ENCODE assay signal across 18 mouse cellular contexts in the genomic region with DNA sequence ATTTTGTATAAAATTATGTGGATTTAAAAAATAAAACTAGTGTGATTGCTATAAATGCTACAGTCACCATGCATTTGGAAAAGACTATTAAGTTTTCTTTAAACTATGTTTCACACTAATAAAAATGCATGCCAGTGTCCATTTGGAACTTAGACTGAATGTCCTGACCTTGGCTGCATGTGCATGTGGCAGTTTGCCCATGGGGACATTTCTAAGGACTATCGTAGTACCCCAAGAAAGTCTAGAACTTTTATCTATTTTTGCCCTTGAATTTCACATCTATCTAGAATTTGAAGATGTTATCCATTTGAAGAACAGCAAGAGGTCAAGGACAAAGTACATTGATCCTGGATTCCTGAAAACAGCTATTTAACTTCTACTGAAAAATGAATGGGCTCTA.
DNase-seq lines count a peak whose midpoint lies in the region.
"Had no signal": no experiment of that assay in that cellular context is flagged by ENCODE, and none has a peak within 500 bp of the region (broad histone marks: within the 10 kb centered on the region; RNA-seq: fewer than 3 reads in every experiment).

No protein-coding gene starts in this region.

- H3K36me3 ChIP-seq in embryonic facial prominence, embryonic 10.5 days (replicated peaks): no peaks in the 10 kb centered on the region
- H3K36me3 ChIP-seq: embryonic facial prominence, embryonic 13.5 days; forebrain, embryonic 12.5 days; G1E; heart, embryonic 12.5 days; hindbrain, embryonic 15.5 days had no signal

- no peak overlapping the region for H3K4me3 ChIP-seq in embryonic facial prominence, embryonic 10.5 days
- H3K4me3 ChIP-seq: embryonic facial prominence, embryonic 13.5 days; forebrain, embryonic 12.5 days; heart, embryonic 12.5 days; hindbrain, embryonic 15.5 days had no signal

- no peaks in the 10 kb centered on the region for H3K27me3 ChIP-seq in embryonic facial prominence, embryonic 10.5 days (replicated peaks; ENCODE audit: low read depth, poor library complexity, severe bottlenecking)
- H3K27me3 ChIP-seq: embryonic facial prominence, embryonic 13.5 days; forebrain, embryonic 12.5 days; heart, embryonic 12.5 days; hindbrain, embryonic 15.5 days had no signal

- DNase-seq in adrenal gland, adult (ENCODE audit: inconsistent age in 2 of 2, low spot score in 1 of 2): peak; percentile 19 to 32
- DNase-seq in adrenal gland, adult 18-20 months (ENCODE audit: low spot score in 2 of 2): no peak
- DNase-seq in kidney, adult 18-20 months: peak; percentile 8
- DNase-seq in kidney, postnatal 4 days: no peak
- DNase-seq in kidney, postnatal 10 days: peak; percentile 6
- DNase-seq in kidney, adult 11 months: no peak
- DNase-seq in lung, postnatal 25 days (ENCODE audit: low spot score): no peak
- DNase-seq in embryonic facial prominence, embryonic 10.5 days (ENCODE audit: low spot score): no peak
- DNase-seq: B cell, adult 2 months; cerebellum, adult 11 months; cerebellum, adult 9-10 months; cerebellum, postnatal 25 days; gastrocnemius, postnatal 14 days had no signal

- no peaks in the 10 kb centered on the region for H3K4me1 ChIP-seq in embryonic facial prominence, embryonic 10.5 days
- H3K4me1 ChIP-seq: embryonic facial prominence, embryonic 13.5 days; forebrain, embryonic 12.5 days; hindbrain, embryonic 15.5 days had no signal

- H3K27ac ChIP-seq in embryonic facial prominence, embryonic 10.5 days (replicated peaks): no peak overlapping the region
- H3K27ac ChIP-seq: embryonic facial prominence, embryonic 13.5 days; forebrain, embryonic 12.5 days; hindbrain, embryonic 15.5 days had no signal

- no peaks in the 10 kb centered on the region for H3K9me3 ChIP-seq in embryonic facial prominence, embryonic 10.5 days
- H3K9me3 ChIP-seq: embryonic facial prominence, embryonic 13.5 days; forebrain, embryonic 12.5 days; G1E; heart, embryonic 12.5 days; hindbrain, embryonic 15.5 days had no signal

- 89% methylated on average over 1 of the region's 1 CpGs for WGBS in embryonic facial prominence, embryonic 10.5 days

Comparison
In these comparisons a context has a peak if more than half of its experiments do, and no peak if none do; other contexts are left out.
1. DNase-seq: peak in adrenal gland, adult (2 of 2), kidney, adult 18-20 months (single experiment) and kidney, postnatal 10 days (single experiment); none in adrenal gland, adult 18-20 months (0 of 2), kidney, postnatal 4 days (0 of 2), kidney, adult 11 months (single experiment), lung, postnatal 25 days (single experiment) and embryonic facial prominence, embryonic 10.5 days (single experiment).